Mouse (Mus musculus) layer of hippocampus, postnatal 36 days (tissue): ENCODE measurements around the gene Traf3. TPM values are rescaled to one million over a fixed set of nuclear protein-coding genes. Genes with fewer than 3 reads are reported as not detected.

ENCODE experiments used
- DNase-seq, 2 experiments: peaks; one replicate each; pipeline ENCODE4 v3.0.0; 2022
- total RNA-seq, 2 experiments: library from RNA; stranded (reverse); gene quantifications; 2 replicates each; pipeline ENCODE4 v1.2.3; 2021

Traf3 gene
- total RNA-seq, 2 experiments from 2014 or later = 71.9 to 86.6 TPM

DNA sequence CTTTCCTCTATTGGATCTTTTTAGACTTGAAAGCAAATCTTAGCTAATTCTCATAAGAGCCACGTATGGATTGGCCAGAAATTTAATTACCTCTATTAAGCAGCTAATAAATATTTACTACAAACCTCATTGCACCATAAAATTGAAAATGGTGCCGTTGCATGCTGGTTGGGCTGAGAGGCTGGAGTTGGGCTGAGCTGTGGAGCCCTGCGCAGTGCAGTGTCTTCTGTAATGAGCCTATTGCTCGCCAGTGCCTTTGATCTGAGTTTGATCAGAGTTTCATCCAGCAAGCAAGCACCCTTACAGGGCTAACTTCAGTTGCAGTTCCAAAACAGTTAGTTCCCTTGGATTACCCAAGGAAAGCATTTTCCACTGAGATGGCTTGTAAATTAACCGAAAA is 12.2 kb upstream of the Traf3 start:
- DNase-seq = no peak

DNA sequence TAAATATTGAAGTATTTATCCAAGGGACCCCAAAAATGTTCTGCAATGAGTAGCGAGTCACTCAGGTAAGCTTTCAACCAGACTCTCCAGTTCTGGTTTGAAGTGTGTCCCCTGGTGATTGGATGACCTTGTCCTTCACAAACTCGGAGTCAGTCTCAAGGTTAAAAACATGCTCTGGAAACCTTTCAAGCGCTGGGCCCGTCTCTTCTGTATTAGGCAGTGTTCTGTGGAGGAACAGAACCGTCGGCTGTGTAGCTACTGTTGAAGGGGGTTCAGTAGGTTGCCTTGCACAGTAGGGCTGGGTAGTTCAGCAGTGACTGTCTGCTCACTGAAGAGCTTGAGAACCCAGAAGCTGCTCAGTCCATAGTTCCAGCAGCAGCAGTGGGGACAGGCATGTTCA is 11.5 kb upstream of the Traf3 start:
- no peak for DNase-seq

DNA sequence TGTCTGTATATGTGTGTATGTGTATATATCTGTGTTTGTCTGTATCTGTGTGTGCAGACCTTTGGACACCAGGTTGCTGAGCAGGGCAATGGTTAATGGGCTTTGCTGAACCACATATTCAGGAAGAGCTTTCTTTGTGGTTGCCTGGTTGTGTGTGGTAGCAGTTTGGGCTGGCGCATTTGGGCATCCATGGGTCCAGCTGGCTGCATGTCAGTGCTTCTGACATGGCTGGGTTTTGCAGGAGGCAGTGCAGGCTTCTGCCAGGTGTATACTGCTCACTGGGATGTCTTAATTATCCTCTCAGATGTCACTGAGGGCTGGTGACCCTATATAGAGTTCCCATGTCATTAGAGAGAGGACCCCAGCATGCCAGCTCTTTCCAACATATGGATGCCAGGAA is 10.4 kb upstream of the Traf3 start:
- DNase-seq = no peak

DNA sequence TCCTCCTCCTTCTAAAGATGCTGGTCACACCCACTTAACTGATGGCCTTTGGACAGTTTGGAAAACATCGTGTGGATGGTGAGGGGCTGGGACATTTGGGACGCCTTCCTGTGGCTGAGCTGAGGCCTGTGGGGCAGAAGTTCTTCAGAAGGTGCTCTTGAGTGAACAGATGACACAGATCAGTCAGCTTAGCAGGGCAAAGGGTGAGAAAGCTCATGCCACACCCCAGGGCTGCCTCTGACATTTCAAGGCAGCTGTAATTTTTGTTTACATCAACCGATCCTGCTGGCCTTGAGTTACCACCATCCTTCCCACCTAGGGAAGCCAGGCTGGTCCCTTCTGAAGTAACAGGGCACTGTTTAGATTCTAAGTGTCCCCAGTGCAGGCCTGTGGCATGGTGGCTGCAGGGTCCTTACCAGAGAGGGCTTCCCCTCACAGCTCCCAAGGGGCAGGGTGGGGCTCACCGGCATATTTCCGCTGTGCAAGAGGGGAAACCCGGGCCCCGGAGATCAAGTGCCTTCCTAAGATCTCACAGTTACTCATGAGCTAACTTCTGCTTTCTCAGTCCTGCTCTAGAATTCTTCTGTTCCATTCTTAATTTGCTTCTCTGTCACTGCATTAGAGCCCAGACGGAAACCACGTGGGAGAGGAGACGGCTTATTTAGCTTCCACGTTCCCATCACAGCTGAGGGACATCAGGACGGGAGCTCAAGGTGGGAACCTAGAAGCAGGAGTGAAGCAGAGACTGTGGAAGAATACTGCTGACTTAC is 6.3 kb upstream of the Traf3 start:
- DNase-seq = no peak

DNA sequence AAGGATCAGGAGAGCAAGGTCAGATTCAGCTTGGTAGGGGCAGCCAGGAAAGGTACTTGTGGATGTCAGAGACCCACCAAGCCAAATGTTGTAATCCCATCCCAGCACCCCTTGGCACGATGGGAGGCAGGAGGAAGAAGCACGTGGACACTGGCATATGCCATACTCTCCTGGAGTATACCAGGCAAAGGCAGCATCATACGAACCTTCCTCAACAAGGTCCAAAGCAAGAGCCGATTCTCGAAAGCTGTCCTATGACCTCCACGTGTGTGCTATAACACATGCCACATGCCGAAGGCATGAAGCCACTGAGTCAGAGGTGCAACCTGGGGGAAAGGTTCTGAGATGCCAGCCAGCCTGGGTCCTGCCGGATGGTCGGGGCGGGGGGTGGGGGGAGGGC is 5.3 kb upstream of the Traf3 start:
- DNase-seq = no peak

DNA sequence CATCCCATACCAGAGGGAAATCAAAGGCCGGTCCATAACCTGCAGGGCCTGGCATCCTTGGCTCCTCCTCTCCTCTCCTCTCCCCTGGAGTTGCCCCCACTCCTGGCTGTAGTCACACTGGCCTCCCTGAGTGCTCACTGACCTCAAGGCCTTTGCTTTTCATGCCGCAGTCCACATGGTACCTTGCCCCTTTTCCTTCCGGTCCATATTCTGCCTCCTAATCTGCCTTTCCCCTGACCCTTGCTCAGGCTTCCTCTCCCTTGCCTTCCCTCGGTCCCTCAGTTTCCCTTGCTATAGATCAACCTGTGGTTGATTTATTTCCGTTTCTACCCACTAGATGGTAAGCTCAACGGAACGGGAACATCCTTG is 4.2 kb upstream of the Traf3 start:
- no peak for DNase-seq

DNA sequence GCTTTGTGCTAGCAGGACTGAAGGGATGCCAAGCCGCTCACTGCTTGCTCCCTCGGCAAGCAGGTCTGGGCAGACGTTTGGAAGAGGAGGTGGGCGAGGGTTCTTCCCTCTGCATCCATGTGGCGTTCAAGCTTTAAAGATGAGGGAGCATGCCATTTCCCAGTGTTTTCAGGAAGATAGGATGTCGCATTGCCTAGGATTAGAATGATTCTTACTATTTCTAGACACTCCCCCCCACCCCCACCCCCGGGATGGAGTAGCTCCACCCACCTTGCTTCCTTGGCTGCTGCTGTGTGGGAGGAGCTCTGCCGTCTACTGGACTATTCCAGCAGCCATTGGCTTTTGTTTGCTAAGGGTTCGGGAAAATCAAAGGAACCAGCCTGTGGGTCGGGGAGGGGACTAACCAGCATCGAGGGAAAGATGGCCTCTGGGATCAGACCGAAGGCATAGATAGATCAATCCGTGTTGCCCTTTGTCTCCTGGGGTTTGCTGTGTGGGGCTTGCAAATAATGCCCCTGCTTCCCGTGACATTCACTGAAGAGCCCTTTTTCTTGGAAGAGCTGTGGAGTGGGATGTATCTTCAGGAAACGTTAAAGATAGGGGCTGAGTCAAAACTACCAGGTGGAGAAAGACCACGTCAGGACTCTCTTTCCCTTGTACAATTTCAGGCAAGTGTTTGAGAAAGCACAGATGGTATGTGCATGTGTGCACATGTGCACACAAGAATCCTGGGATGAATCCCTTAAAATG is 3.7 kb upstream of the Traf3 start:
- peak; percentile 40 to 41 for DNase-seq

DNA sequence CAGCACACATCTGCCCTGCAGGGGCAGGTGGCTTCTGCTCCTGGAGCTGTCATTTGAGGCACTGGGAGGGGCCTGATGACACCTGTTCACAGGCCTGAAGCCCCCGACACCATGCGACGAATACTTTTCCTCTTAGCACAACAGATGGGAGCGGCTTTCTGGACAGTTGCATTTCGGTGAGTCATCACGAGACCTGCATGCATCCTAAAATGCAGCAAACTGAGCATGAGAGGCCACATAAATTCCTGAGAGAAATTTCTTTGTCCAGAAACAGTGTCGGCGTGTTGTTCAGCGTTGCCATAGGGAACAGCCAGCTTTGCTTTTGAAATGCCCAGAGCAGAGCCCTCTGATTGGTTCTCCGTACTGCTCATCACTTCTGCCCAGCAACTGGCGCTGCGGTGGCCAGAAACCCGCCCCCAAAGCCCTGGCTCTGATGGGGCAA is 1.8 kb upstream of the Traf3 start:
- peak; percentile 85 to 88 for DNase-seq

DNA sequence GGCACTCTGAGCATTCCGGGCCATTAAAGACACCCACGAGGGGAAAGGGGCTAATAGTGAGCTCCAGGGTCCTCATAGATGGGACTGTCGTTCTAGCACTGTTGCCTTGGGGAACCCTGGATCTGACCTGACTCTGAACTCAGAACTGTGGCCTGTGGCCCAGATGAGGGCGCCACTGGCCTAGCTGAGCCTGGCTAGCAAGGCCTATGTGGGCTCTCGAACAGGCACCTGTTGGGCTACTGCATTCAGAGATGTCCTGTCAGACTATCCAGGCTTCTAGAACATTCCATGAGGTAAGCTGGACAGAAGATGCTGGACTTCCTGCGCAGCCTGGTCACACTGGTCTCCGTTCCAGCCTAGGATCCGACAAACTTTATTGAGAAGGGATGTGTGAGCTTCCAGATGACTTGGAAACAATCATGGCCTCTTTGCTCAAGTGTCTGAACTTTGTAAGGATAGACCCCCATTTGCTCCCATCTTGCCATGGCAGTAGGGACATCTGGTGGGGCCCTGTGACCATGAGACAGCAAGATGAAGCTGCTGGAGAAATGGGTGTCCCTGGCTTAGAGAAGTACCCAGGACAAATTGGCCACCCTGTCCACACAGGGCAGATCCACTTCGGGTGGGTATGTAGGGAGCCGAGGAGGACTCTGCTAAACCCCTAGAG is 891 bp upstream of the Traf3 start:
- peak in 1 of 2 experiments; percentile 44 for DNase-seq

DNA sequence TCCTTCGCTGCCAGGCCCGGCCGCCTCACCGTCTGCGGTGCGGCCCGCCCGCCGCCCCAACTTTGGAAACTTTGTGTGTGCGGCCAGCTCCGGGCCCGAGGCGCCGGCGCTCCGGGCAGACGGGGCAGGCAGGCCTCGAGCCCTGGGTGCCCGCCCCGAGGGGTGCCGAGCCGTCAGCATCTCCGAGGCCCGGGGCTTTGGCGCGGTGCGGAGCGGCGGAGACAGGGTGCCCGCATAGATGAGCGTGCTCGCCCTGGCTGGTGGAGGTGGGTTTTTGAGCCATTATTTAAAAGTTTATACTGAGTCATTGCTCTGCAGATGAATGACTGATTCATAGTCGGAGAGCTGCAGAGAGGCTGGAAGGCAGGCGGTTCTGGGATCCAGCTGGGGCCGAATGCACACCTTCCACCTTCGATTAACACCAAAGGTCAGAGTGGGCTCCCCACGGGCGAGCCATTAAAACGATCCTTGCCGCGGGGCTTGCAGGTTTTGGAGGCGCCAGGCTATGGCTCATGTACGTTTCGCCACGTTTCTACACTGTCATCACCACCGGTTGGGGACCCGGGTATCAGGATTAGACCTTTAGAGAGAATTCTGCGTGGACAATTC is 615 bp downstream of the Traf3 start:
- peak in 1 of 2 experiments; percentile 37 for DNase-seq

DNA sequence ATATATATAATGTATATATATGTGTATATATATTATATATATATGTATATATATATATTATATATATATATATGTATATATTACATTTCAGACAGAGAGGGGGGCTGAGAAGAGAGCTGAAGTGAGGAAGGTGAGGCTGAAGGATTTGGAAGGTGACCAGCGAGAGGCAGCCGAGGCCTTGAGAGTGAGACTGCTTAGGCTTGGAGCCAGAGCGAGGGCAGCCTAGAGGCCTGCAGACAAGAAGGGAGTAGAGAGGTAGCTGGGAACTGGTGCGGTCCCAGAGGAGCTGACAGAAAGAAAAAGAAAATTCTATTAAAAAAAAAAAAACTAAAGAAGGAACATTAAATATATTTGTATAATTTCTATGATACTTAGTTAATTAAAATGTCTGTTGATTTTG is 2.7 kb downstream of the Traf3 start:
- DNase-seq = no peak

DNA sequence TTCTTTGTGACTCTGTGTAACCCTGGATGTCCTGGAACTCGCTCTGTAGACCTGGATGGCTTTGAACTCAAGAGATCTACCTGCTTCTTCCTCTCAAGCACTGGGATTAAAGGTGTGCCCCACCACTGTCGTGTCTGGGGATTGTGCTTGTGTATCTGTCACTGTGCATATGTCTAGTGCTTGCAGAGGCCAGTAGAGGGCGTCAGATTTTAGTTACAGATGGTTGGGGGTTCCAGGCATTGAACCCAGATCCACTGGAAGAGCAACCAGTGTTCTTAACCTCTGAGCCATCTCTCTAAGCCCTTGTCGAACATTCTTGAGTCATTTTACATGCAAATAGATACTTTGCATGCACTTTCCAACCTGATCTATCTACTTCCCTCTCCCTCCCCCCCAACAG is 12.6 kb downstream of the Traf3 start:
- DNase-seq = no peak

DNA sequence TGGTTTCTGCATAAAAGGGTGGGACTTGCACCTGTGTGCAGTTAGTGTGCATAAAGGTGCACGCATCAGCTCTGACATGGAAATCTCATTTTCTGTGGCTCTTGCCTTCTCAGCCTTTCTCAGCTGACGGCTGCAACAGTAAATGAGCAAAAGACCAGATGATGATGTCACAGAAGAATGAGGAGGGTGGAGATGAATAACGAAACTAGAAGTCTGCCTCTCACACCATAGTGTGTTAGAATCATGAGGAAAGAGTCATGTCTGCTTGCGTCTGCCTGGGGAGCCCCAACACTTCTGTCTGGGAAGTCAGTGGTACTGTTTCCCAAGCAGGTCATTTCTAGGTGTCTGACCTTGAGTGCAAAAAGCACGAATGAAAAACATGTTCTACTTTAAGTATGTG is 15.7 kb downstream of the Traf3 start:
- no peak for DNase-seq

DNA sequence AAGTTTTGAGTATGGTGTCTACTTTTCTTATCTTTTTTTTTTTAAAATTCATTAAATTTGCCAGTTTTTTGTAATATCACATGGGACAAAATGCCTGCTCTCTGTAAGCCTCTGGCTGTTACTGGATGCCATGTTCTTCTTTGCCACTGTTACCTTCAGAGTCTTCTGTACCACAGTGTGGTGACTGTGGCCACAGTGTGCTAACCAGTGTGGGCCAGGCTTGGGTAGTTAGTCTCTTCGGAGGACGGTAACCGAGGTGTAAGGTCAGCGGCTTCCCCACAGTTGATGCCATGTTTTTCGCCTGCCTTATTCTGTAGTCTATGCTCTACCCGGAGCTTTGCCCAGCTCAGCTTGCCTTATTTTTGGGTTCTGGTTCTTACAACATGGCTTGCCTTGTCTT is 16.2 kb downstream of the Traf3 start:
- no peak for DNase-seq

DNA sequence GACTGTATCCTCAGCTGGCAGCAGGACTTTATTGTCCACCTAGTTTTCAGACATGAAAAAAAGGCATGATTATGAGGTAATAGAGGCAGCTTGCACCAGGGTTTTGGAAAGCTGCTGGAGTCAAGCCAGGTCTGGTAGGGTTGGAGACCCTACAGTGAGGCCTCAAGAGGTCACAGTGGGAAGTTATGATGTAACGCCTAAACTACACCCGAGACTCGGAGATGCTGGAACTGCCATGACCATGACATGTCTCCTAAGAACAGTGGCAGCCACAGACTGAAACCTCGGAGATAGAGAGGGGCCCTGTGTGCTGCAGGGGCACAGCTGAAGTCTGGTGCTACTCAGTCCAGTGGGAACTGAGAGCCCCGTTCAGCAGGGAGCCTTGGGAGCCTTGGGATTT is 18.3 kb downstream of the Traf3 start, which contains the start of gene 4930595D18Rik:
4930595D18Rik (minus strand) TSS at position 16 of the 400 bp plus-strand sequence.
- DNase-seq = no peak

DNA sequence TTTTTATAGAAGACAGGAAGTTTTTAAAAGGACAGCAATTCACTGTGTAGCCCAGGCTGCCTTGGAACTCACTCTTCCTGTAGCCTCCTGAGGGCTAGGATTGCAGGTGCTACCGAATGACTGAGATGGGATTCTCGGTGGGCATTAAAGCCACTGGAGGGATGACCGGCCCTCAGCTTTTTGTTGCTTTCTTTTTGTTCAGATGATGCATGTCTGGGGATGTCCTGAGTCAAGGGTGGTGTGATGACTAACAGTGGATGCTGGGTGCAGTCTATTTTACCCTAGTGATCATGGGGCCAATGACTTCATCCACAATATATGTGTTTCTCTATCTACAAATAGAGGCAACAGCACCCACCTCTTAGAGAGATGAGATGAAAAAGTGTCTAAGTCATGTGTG is 20.8 kb downstream of the Traf3 start:
- no peak for DNase-seq

DNA sequence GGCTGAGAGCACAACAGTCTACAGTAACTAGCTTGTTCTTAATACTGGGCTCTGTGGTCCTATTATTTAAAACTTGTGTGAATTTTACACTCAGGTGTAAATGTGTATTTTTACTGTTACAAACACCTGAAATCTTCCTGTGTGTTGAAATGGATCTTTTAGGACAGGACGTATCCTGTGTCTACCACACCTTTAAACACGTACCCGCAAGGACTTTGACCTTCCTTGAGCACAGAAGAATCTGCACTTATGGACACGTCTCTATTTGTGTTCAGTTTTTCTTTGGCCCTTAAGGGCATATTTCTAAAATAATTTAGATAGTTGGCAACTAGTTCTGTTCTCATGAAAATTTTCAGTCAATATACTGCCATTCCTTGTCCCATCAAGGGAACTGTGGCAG is 22.1 kb downstream of the Traf3 start:
- DNase-seq = no peak

DNA sequence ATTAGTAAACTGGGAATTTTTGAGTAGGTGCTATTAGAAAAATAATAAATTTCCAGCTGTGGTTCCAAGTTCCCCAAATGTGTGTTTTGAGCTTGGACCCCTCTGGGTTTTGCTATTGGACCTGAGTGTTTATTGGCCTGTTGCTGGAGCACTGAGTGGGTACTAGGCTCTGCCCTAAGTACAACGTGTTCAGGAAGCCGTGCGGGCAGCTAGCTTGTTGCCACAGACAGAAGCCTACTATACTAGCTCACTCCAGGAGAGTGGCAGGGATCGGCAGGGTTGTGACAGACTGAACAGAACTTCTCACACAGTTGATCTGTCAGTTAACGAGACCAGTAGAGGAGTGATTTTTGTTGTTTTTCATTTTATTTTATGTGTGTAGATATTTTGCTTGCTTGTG is 24.2 kb downstream of the Traf3 start:
- DNase-seq = no peak

DNA sequence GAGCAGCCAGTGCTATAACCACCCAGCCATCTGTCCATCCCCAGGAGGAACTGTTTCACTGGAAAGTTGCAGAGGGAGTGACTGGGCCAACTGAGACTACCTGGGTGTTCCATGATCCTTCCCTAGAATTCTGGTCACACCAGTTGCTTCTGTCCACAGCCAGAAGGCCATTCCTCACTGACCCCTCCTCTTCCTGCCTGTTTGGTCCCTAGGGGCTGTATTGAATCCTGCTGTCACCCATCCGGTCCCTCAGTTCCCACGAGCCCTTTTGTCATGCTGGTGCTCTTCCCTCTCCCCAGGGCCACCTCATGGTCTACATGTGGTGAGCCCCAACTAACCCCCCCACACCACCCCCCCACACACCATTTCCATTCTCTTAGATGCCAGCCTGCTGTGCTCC is 24.7 kb downstream of the Traf3 start:
- no peak for DNase-seq

DNA sequence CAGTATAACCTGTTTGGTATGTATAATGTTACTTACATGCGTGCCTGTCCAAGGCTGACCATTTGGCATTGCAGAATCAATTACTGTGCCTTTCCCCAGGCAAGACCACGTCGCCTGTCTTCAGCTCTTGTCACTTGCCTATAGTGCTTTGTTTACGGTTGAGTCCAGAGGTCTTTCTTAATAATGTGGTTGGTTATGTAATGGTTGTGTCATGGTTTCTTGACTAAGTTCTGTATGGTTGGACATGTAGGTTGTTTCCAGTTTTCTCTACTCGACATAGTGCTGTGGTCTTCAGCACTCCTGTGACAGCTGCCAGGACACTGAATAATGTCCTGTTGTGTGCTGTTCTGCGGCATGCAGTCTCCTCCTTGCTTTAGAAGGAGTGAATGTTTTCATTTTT is 26.6 kb downstream of the Traf3 start:
- DNase-seq = no peak

DNA sequence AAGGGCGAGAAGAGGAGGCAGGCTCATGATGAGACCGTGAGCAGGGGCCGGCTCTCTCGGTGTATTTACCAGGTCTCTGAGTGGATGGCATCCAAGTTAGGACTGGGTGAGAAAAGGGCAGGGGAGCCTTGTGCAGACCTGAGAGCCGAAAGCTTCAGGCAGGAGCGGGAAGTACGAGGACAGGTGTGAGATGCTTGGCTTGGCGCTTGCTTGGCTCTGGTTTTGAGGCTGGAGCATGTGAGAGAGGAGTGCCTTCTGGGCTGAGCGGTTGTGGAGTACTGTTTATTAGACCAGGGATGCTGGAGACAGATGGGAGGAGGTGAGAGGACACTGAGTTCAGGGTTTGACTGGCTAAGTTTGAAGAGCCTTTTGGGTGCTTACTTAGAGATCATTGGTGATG is 27.2 kb downstream of the Traf3 start:
- peak; percentile 20 to 26 for DNase-seq

DNA sequence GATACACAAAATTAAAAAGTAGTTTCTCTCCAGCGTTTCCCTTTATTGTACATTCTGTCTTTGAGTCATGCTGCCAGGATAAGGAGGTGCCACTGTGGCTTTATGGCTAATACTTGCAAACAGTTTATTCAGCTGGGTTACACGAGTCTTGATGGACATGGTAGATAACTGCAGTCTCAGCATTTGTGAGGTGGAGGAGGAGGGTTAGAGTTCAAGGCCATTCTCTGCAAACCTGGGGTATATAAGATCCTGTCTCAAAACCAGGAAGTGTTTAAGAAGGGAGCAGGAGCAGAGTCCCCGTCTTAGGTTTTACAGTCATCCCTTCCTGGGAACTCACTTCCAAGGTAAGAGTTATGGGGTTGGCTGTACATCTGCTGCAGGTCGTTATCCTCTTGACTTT is 30.4 kb downstream of the Traf3 start:
- no peak for DNase-seq

DNA sequence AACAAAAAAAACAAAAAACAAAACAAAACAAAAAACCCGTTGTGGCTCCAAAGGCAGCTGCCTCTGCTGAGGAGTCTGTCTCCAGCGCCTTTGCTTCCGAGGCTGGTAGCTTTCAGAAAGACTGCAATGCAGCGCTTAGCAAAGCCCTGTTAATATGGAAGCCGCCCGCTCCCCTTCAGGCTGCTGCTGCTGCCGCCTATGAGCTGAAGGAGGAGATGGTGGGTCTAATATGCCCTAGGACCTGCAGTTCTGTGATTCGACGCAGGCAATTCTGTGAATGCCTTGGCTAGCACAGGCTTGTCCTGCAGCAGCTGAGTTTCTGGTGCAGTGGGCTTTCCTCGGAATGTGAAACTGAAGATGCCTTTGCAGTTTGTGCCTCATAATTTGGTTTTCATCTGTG is 36.9 kb downstream of the Traf3 start:
- peak; percentile 21 to 33 for DNase-seq
